Mouse (Mus musculus) ES-Bruce4 (cell line): ENCODE measurements at regions not wholly inside any gene's neighbourhood (a gene's known extent, or its start where the extent isn't known, plus 50 kb on each side); places are given as distances from the start of the nearest gene placed in this dataset.

Experiments used
- H3K27ac ChIP-seq: 2 replicates; pipeline ENCODE4 v1.5.1; 2012; ENCODE audit warnings: low read length, inconsistent platforms; ENCODE audit not compliant: insufficient read depth
- H3K27me3 ChIP-seq: 2 replicates; pipeline ENCODE4 v1.6.1; 2012; ENCODE audit warnings: mild to moderate bottlenecking, low read length, inconsistent platforms; ENCODE audit not compliant: control insufficient read depth, poor library complexity, insufficient read depth, severe bottlenecking
- H3K36me3 ChIP-seq: 2 replicates; pipeline ENCODE4 v1.6.1; 2012; ENCODE audit warnings: inconsistent platforms, mild to moderate bottlenecking, low read length, moderate library complexity; ENCODE audit not compliant: control insufficient read depth, poor library complexity, insufficient read depth, severe bottlenecking
- H3K4me1 ChIP-seq: one replicate; pipeline ENCODE4 v1.8.1; 2011; ENCODE audit warnings: low read length; ENCODE audit not compliant: control insufficient read depth, insufficient read depth
- H3K4me3 ChIP-seq: 2 replicates; pipeline ENCODE4 v1.5.1; 2011; ENCODE audit warnings: low read depth, mild to moderate bottlenecking, low read length
- H3K9ac ChIP-seq: 2 replicates; pipeline ENCODE4 v1.6.1; 2012; ENCODE audit warnings: low read depth, mild to moderate bottlenecking, inconsistent platforms; ENCODE audit not compliant: poor library complexity, severe bottlenecking
- H3K9me3 ChIP-seq: replicated peaks from 2 replicates; pipeline ENCODE4 v1.6.1; 2012; ENCODE audit warnings: mild to moderate bottlenecking, low read length, inconsistent platforms; ENCODE audit not compliant: control insufficient read depth, poor library complexity, insufficient read depth, severe bottlenecking
- CTCF ChIP-seq: IDR thresholded peaks from one replicate; pipeline ENCODE4 v1.8.1; 2011; ENCODE audit warnings: low read depth, low read length
- EP300 ChIP-seq: IDR thresholded peaks from 2 replicates; pipeline ENCODE4 v1.6.1; 2011; ENCODE audit warnings: low read depth, low read length; ENCODE audit not compliant: insufficient read depth
- POLR2A ChIP-seq: IDR thresholded peaks from one replicate; pipeline ENCODE4 v1.8.1; 2011; ENCODE audit warnings: low read length; ENCODE audit not compliant: insufficient read depth

DNA sequence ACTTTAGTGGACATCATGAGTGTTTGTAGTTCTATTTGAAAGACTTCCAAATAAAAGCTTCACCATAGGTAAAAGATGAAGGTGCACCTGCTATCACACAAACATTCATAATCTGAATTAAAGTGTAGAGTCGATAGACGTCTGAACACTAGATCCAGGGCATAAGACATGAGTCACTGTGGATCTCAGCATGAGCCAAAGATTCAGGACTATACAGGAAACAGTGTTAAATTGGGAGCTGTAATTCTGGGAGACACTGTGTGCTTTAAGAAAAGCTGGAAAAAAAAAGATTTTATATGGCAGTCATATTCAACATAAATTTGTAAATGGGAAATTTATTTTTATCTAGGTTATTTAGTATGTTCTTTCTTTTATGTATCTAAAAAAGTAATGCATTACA is 160.5 kb downstream of the Pdha2 start:
- no peak overlapping the region for H3K9ac ChIP-seq
- no peaks in the 10 kb centered on the region for H3K27me3 ChIP-seq
- H3K27ac ChIP-seq = no peak overlapping the region
- no peaks in the 10 kb centered on the region for H3K4me1 ChIP-seq
- TF ChIP-seq POLR2A (no peak), EP300 (no peak), CTCF (no peak)
- H3K4me3 ChIP-seq = no peak overlapping the region
- H3K9me3 ChIP-seq = no peaks in the 10 kb centered on the region
- no peaks in the 10 kb centered on the region for H3K36me3 ChIP-seq

DNA sequence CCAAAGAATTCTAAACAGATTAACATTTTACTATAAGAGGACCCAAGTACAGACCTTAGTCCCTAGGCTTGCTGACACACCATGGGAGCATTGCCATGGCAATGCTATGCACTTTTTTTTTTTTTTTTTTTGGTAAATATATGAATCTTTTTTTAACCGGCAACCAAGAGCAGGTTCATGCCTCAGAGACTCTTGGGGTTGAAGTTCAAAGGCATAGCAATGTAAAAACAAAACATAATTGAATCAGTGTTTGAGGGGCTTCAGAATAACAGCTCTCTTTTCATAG is 197.9 kb downstream of the Pdha2 start:
- TF ChIP-seq EP300 (no peak), POLR2A (no peak), CTCF (no peak)
- Histone ChIP-seq H3K27me3 (no peaks in the 10 kb centered on the region), H3K4me3 (no peak overlapping the region), H3K4me1 (no peaks in the 10 kb centered on the region), H3K9me3 (no peaks in the 10 kb centered on the region), H3K27ac (no peak overlapping the region), H3K9ac (no peak overlapping the region), H3K36me3 (no peaks in the 10 kb centered on the region)

DNA sequence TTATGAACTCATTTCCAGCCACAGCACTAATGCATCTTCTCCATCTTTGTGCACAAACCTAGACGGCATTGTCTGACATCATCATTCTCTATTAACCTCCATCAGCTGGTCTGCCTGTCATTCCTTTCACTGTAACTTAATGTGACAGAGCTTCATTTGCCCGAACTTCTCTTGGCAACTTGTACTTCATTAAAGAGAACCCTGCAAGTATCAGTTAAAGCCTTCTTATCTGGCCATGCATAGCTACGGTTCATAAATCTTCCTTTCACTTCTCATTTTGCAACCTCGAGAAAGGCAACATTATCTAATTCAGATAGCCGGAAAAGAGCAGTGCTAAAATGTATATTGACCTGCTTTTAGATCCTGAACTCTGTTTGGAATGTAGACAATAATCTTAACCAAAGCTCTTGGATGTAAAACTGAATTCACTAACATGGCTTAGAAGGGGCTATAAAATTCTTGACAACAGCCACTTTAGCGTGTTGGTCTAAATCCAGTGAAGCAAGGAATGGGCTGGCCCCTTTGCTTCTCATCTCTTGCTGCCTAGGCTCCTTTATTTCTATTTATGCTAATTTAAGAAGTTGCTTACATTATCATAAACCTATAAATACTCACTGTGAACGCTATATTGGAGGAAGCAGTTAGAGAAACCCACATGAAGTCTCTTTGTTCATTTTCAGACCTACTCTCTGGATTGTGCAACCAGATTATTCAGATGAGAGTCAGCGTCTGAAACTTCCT is 198.5 kb downstream of the Pdha2 start:
- Histone ChIP-seq H3K36me3 (no peaks in the 10 kb centered on the region), H3K4me3 (no peak overlapping the region), H3K9me3 (no peaks in the 10 kb centered on the region), H3K4me1 (no peaks in the 10 kb centered on the region), H3K9ac (no peak overlapping the region), H3K27me3 (no peaks in the 10 kb centered on the region), H3K27ac (no peak overlapping the region)
- no peak for TF ChIP-seq EP300
- no peak for TF ChIP-seq POLR2A
- TF ChIP-seq CTCF = no peak

DNA sequence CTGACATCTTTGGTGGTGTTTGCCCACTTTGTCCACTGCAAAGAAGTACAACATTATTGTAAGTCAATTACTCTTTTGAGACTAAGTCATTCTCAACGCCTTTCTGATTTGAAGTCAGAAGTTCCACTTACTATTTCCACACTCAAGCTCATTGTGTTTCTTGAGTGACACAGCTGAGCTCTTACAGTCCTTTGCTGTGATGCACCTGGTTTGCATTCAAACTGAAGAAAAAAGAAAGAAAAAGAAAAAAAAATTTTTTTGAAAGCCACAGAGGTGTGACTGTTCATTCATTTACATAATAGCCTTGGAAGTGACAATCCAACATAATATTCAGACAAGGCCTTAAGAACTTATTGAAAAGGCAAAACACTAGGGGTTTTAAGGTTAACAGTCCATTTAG is 199.2 kb downstream of the Pdha2 start:
- H3K4me1 ChIP-seq = no peaks in the 10 kb centered on the region
- no peak overlapping the region for H3K27ac ChIP-seq
- H3K36me3 ChIP-seq = no peaks in the 10 kb centered on the region
- no peak overlapping the region for H3K4me3 ChIP-seq
- no peaks in the 10 kb centered on the region for H3K27me3 ChIP-seq
- TF ChIP-seq CTCF = no peak
- TF ChIP-seq POLR2A = no peak
- TF ChIP-seq EP300 = no peak
- H3K9ac ChIP-seq = no peak overlapping the region
- H3K9me3 ChIP-seq = no peaks in the 10 kb centered on the region

DNA sequence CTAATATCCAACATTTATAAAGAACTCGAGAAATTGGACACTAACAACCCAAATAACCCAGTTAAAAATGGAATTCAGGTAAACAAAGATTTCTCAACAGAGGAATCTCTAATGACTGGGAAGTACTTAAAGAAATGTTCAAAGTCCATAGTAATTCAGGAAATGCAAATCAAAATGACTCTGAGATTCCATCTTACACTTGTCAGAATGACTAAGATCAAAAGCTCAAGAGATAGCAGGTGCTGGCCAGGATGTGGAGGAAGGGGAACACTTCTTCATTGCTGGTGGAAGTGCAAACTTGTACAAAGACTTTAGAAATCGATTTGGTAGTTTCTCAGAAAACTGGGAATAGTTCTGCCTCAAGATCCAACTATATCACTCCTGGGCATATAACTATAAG is 203.4 kb downstream of the Pdha2 start:
- no peak overlapping the region for H3K27ac ChIP-seq
- no peaks in the 10 kb centered on the region for H3K36me3 ChIP-seq
- H3K9me3 ChIP-seq = no peaks in the 10 kb centered on the region
- TF ChIP-seq CTCF = no peak
- H3K9ac ChIP-seq = no peak overlapping the region
- no peaks in the 10 kb centered on the region for H3K4me1 ChIP-seq
- no peak overlapping the region for H3K4me3 ChIP-seq
- no peaks in the 10 kb centered on the region for H3K27me3 ChIP-seq

DNA sequence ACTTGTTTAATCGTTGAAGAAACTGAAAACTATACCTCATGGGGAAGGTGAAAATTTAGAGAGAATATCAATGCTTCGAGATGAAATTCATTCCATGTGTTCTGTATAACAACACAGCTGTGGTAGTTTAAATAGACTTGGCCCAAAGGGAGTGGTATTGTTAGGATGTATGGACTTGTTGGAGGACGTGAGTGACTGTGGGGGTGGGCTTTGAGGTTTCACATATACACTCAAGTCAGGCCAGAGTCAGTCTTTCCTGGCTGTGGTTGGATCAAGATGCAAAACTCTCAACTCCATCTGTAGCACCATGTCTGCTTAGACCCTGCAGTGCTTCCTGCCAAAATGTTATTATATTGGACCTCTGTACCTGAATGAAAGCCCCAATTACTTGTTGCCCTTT is 206.3 kb downstream of the Pdha2 start:
- Histone ChIP-seq H3K9me3 (no peaks in the 10 kb centered on the region), H3K4me1 (no peaks in the 10 kb centered on the region), H3K36me3 (no peaks in the 10 kb centered on the region), H3K4me3 (no peak overlapping the region), H3K27me3 (no peaks in the 10 kb centered on the region), H3K27ac (no peak overlapping the region), H3K9ac (no peak overlapping the region)
- TF ChIP-seq CTCF (no peak), POLR2A (no peak), EP300 (no peak)
